Mouse (Mus musculus) mouse trophoblast stem cell (cell line): ENCODE data around the gene Adprhl2.

Experiments
- in situ Hi-C, 2 experiments: fragments of 300-500 bp; cut with MseI, MboI; formaldehyde crosslinking; loops; 2 replicates in 1 of 2; 3 replicates in 1 of 2; pipeline ENCODE4 v1.15.1; 2025

Gene Adprhl2

DNA sequence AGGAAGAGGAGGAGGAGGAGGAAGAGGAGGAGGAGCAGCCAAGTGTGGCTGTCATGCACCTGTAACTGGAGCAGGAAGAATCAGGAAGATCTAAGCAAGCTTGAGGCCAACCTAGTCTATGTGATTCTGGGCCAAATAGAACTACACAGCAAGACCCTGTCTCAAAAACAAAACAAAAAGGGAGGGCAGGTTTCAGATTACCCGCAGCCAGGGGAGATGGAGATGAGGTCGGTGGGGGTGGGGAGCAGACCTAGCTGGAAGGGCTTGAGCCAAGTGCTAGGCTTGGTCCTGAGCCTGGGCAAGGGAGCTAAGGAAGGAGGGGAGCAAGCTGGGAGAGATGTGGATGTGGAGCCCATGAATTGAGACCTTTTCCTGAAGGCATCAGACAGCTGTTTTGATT, 14.7 kb downstream of the Adprhl2 start:
- in situ Hi-C loops, result loop anchor here (5.0 to 10.0 kb wide), 2 partner anchors 35 to 82 kb away; no protein-coding TSS in a partner anchor

GRCm38 (mm10) chr4:126306058-126306457, 15.4 kb downstream of the Adprhl2 start:
- in situ Hi-C loops, result loop anchor here (5.0 to 10.0 kb wide), 2 partner anchors 34 to 81 kb away; no protein-coding TSS in a partner anchor

- in situ Hi-C loops, result loop anchor here (5.0 to 10.0 kb wide), 2 partner anchors 33 to 81 kb away; no protein-coding TSS in a partner anchor
Measured at GRCm38 (mm10) chr4:126305428-126305827, 16.1 kb downstream of the Adprhl2 start.

GRCm38 (mm10) chr4:126303877-126304276, 17.6 kb downstream of the Adprhl2 start:
- in situ Hi-C loops, result loop anchor here (10.0 kb wide), 1 partner anchor 79 kb away; no protein-coding TSS in a partner anchor

GRCm38 (mm10) chr4:126301584-126302309, 19.8 kb downstream of the Adprhl2 start:
- in situ Hi-C loops, result loop anchor here (10.0 kb wide), 1 partner anchor 77 kb away; no protein-coding TSS in a partner anchor

GRCm38 (mm10) chr4:126300916-126301583, 20.5 kb downstream of the Adprhl2 start:
- in situ Hi-C loops, result loop anchor here (10.0 kb wide), 1 partner anchor 76 kb away; no protein-coding TSS in a partner anchor

DNA sequence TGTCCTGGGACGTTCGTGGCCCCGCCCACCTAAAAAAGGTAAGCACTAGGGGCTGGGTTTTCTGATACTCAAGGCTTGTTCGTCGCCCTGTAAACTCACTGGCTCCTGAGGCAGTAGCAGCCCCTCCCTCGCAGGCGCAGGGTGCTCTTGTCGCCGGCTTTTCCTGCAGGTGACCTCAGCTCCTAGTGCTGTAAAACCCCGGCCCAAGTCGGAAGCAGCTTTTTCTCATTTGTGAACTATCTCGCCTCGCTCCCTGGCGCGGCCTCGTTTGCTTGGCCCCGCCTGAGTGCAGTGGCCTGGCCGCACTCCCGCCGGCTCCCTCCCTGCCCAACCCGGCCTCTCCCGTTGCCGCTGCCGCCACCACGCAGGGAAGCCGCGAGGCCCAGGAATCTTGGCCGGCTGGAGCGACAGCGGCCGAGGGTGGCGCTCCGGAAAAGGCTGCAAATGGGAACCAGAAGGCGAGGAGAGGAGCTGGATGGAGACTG, 24.8 kb downstream of the Adprhl2 start:
- in situ Hi-C loops, result no loop called here

DNA sequence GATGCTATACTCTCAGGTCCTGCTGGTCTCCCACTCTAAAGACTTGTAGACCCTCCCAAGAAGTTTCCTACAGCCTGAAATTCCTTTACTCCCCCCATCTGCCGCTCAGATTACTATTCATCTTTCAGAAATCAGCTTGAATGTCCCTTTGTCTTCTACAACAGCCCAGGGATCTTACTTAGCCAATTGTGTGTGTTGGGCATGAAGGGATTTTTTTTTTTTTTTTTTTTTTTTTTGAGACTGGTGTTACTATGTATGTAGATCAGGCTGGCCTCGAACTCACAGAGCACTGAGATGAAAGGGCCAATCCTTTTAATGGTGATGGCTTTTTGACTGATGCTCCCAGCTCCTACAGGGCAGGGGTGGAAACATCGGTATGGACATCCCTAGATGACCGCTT, 25.6 kb downstream of the Adprhl2 start:
- in situ Hi-C loops, result no loop called here

GRCm38 (mm10) chr4:126295152-126295551, 26.4 kb downstream of the Adprhl2 start:
- in situ Hi-C loops, result no loop called here

- in situ Hi-C loops, result no loop called here
Measured at GRCm38 (mm10) chr4:126291196-126291595, 30.3 kb downstream of the Adprhl2 start.

GRCm38 (mm10) chr4:126290314-126290713, 31.2 kb downstream of the Adprhl2 start:
- in situ Hi-C loops, result no loop called here

GRCm38 (mm10) chr4:126288085-126288666, 33.3 kb downstream of the Adprhl2 start:
- in situ Hi-C loops, result no loop called here

- in situ Hi-C loops, result no loop called here
Measured at GRCm38 (mm10) chr4:126287302-126287995, 34.1 kb downstream of the Adprhl2 start.

- in situ Hi-C loops, result no loop called here
Measured at GRCm38 (mm10) chr4:126286492-126286891, 35.0 kb downstream of the Adprhl2 start, which contains the start of gene Col8a2. TSS of gene Col8a2 (plus strand) at chr4:126286793.

GRCm38 (mm10) chr4:126283582-126283981, 37.9 kb downstream of the Adprhl2 start:
- in situ Hi-C loops, result no loop called here

- in situ Hi-C loops, result no loop called here
Measured at GRCm38 (mm10) chr4:126281706-126282105, 39.8 kb downstream of the Adprhl2 start.

- in situ Hi-C loops, result no loop called here
Measured at GRCm38 (mm10) chr4:126278961-126279360, 42.5 kb downstream of the Adprhl2 start.

- in situ Hi-C loops, result no loop called here
Measured at GRCm38 (mm10) chr4:126278565-126278915, 43.0 kb downstream of the Adprhl2 start.

DNA sequence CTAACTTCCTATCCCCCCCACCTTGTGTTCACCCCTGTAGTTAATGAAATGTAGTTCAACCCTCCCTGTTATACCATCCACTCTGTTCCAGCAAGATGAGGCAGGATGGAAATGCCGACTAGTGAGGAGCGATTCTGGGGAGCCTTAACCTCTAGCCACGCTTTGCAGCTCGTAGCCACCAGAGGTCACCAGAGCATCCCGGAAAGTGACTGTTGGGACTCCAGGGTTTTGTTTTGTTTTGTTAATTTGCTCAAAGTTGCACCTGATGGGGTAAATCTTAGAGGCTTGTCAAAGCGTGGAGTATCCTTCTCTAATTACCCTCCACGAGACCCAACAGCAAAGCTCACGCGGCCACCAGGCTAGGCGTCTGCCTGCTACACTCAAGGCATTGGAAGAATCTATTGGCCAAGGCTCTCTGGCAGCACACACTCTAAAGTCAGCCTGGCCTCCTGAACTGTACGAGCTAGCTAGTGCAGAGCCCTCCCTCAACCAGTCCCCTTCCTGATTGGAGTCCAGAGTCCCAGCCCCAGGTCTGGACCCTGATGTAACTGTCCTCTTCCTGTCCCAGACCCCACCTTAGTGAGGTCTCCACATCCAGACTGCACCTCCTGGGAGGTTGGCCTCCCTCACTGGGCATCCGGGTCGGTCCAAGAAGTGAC, 43.5 kb downstream of the Adprhl2 start:
- in situ Hi-C loops, result no loop called here

GRCm38 (mm10) chr4:126275681-126276131, 45.8 kb downstream of the Adprhl2 start:
- in situ Hi-C loops, result no loop called here

DNA sequence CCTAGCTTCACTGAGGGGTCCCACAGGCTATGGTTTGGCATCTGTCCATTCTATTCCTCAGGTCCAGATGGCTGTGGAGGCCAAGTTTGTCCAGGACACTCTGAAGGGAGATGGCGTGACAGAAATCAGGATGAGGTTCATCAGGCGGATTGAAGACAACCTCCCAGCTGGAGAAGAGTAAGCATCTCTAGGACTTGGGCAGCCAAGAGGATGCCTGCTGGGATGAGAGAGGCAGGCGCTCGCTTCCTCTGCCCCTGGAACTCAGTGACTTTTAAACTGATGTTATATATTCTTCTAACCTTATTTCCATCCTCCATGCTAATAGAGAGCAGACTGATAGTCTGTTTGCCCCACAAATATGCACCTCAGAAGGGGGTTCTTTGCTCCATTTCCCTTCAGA, 46.4 kb downstream of the Adprhl2 start:
- in situ Hi-C loops, result no loop called here
